Mouse (Mus musculus): ENCODE measurements around the gene Cyp26b1. TPM values are rescaled to one million over a fixed set of nuclear protein-coding genes. Genes with fewer than 3 reads are reported as not detected.

Cyp26b1 gene
- polyA plus RNA-seq (2012; rRNA removed), result 12.9 and 14.7 TPM in 2 replicates

DNA sequence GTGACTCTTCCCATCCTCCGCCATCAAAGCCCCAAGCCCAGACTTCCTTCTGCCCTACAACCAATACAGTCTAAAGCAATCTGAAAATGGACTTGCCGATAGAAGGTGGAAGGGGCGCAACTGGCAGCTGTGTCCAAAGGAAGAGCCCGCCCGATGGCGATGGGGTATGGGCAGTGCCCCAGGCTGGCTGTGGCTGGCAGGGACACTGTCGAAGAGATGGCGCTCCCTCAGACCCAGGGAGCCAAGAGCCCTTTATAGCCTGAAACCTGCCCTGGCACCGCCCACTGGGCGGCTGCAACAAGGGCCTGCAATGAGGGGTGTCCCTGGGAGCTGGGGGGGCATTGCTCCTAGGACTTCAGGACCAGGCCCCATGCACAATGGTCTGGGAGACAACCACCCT, at the start of gene Cyp26b1:
Gene Cyp26b1, minus strand, starts transcription at position 216 of the 400 bp plus-strand sequence.

